1 mouse cellular context compared by ENCODE assay signal in the genomic region with DNA sequence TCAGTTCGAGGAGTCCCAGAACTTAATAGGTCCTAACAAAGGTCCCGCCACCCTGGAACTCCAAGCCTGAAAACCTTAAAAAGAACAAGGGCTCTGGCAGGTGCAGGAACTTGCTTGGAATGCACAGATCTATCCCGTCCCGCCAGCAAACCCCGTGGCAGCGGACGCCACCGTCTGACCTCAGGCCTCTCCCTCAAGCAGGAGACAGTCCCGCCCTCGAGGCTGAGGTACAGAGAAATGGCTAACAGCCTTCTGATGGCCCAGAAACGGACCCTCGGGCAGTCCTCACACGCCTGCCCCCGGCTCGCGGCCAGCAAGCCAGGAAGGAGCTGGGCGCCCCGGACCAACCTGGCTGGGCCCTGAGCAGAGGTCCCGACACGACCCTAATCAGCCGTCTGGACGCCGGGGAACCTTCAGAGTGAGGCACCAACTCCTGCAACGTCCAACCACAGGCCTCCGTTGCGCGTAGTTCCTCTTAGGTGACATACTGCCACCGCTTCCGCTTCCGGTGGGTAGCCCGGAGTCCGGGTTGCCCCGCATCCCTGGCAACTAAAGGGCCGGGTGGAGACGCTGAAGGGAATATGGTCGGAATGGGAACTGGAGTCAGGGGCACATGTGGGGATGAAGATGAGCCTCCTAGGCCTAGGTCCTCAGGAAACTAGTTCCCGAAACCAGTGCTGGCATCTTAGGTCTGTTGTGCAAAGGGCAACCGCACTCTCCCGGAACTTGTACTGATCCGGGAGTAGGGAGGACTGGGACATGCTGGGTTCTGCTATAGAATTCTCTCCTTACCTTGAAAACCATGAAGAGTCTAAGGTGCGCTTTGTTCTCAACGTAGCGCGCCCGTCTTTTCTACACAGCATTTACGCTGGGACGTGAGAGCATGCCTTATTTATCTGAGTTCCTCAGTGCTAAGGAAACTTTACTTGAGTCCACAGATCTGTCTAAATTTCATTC.
TF ChIP-seq lines count a peak whose summit lies in the region.

A gene (minus strand): TSS at position 473 of the 957 bp plus-strand sequence.

TF ChIP-seq in CH12.LX, 34 proteins besides CTCF, POLR2A, EP300 and RAD21 (continued from another document):
- TF ChIP-seq TBP (conservative IDR thresholded peaks at IDR 0.05; ENCODE audit: low read depth, low read length), result peak; percentile 81
- TF ChIP-seq GABPA (IDR thresholded peaks at IDR 0.05; ENCODE audit: insufficient replicate concordance, low read depth, low read length), result peak; percentile 11; the same call in 1 of the 2 replicates
- TF ChIP-seq ELF1 (IDR thresholded peaks at IDR 0.05; ENCODE audit: low read depth, low read length), result peak; percentile 94
- TF ChIP-seq JUND (conservative IDR thresholded peaks at IDR 0.05; ENCODE audit: low read depth, low read length), result no peak
- no peak for TF ChIP-seq USF2 (conservative IDR thresholded peaks at IDR 0.05; ENCODE audit: low read depth, low read length)
- TF ChIP-seq IRF4 (IDR thresholded peaks at IDR 0.05; ENCODE audit: low read depth, low read length), result peak; percentile 55; the same call in 1 of the 2 replicates
- TF ChIP-seq E2F4 (IDR thresholded peaks at IDR 0.05; ENCODE audit: insufficient replicate concordance, low read depth, low read length), result no peak
- peak; percentile 75 for TF ChIP-seq MEF2A (IDR thresholded peaks at IDR 0.05; ENCODE audit: borderline replicate concordance, low read depth, low read length)
- TF ChIP-seq ETS1 (conservative IDR thresholded peaks at IDR 0.05; ENCODE audit: low read depth, low read length), result no peak
- peak; percentile 94 for TF ChIP-seq HCFC1 (IDR thresholded peaks at IDR 0.05; ENCODE audit: low read depth, low read length)
- TF ChIP-seq CHD1 (IDR thresholded peaks at IDR 0.05; ENCODE audit: low read depth, low read length), result no peak
